Mouse (Mus musculus) forebrain, embryonic 10.5 days (tissue): ENCODE measurements around the gene Sh3kbp1. TPM values are rescaled to one million over a fixed set of nuclear protein-coding genes. Genes with fewer than 3 reads are reported as not detected.

ENCODE experiments used
- DNase-seq: peaks from one replicate; pipeline ENCODE4 v3.0.0-alpha.2; 2017; ENCODE audit warnings: low spot score; ENCODE audit errors: extremely low spot score
- H3K27ac ChIP-seq: fragments of 300-500 bp; sonication (generic); 2 replicates; pipeline ENCODE4 v1.5.1; 2016; ENCODE audit warnings: mild to moderate bottlenecking
- H3K27me3 ChIP-seq: fragments of 300-500 bp; sonication (generic); 2 replicates; pipeline ENCODE4 v1.6.1; 2016; ENCODE audit warnings: mild to moderate bottlenecking; ENCODE audit not compliant: poor library complexity, severe bottlenecking
- H3K36me3 ChIP-seq: fragments of 300-500 bp; sonication (generic); replicated peaks from 2 replicates; pipeline ENCODE4 v1.6.1; 2016; ENCODE audit warnings: mild to moderate bottlenecking, moderate library complexity
- H3K4me1 ChIP-seq: fragments of 300-500 bp; sonication (generic); 2 replicates; pipeline ENCODE4 v1.6.1; 2016
- H3K4me3 ChIP-seq: fragments of 300-500 bp; sonication (generic); 2 replicates; pipeline ENCODE4 v1.5.1; 2016; ENCODE audit warnings: mild to moderate bottlenecking, moderate library complexity
- H3K9me3 ChIP-seq: fragments of 300-500 bp; sonication (generic); 2 replicates; pipeline ENCODE4 v1.6.1; 2016; ENCODE audit warnings: mild to moderate bottlenecking, moderate library complexity
- WGBS: fragments of 180-500 bp; shearing (Covaris S2); methylation state at CpG from one replicate; pipeline ENCODE4 v1.1.7; 2016; 5-methylcytosine and 5-hydroxymethylcytosine counted together
- polyA plus RNA-seq: library from polyadenylated mRNA; unstranded; fragments of >200 nt; fragmentation: Nextera tagmentation; extraction: Ambion mirVana; gene quantifications from 2 replicates; pipeline ENCODE4 v1.2.1, GENCODE M21; 2016

Gene Sh3kbp1
- polyA plus RNA-seq, 1 experiment from 2014 or later = 16.5 TPM

GRCm38 (mm10) chrX:159689785-159690416, 62.8 kb downstream of the Sh3kbp1 start:
- DNase-seq = no peak
- Histone ChIP-seq H3K36me3 (no peaks in the 10 kb centered on the region), H3K27ac (no peak overlapping the region), H3K9me3 (no peaks in the 10 kb centered on the region), H3K27me3 (peaks cover 84% of the 10 kb centered on the region), H3K4me3 (no peak overlapping the region), H3K4me1 (no peaks in the 10 kb centered on the region)
- 87% methylated on average over 10 of the region's 10 CpGs for WGBS

DNA sequence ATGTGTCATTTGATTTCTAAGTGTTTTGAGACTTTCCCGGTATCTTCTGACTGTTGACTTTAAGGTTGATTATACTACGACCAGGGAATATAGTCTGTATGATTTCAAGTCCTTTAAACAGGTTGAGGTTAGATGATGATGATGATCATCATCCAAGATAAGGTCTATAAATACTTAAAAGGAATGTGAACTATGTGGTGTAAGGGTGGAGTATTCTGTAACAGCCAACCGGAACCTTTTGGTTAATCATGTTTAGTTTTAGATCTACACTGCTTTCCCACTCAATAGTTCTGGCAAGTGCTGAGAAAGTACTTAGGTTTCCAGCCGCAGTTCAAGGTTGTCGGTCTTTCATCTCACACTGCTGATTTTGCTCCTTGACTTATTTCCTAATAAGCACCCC, 66.1 kb downstream of the Sh3kbp1 start:
- peaks cover 8% of the 10 kb centered on the region; the same call in 1 of the 2 replicates for H3K4me1 ChIP-seq
- H3K4me3 ChIP-seq = no peak overlapping the region
- no peak for DNase-seq
- no peaks in the 10 kb centered on the region for H3K36me3 ChIP-seq
- no peaks in the 10 kb centered on the region for H3K9me3 ChIP-seq
- H3K27me3 ChIP-seq = peaks cover 82% of the 10 kb centered on the region
- WGBS = 93% methylated on average over 5 of the region's 5 CpGs
- H3K27ac ChIP-seq = no peak overlapping the region

DNA sequence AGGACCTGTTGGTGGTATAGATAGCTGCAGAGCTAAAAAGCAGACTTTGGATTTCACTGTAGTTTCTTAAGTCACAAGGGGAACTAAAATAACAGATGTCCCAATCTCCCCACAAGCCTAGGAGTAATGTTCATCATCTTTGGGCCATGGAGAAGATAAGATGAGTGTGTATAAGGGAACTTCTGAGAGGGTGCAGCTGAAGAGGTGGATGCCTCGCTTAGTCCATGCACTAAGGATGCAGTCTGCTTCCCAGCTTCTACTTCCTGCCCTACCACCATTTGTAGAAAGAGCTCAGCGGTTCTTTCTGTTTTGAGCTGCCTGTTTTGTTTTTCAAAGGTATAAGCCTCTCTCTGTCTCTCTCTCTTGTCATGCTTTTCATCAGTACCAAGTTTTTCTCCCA, 69.5 kb downstream of the Sh3kbp1 start:
- WGBS = 32% methylated on average over 2 of the region's 2 CpGs

DNA sequence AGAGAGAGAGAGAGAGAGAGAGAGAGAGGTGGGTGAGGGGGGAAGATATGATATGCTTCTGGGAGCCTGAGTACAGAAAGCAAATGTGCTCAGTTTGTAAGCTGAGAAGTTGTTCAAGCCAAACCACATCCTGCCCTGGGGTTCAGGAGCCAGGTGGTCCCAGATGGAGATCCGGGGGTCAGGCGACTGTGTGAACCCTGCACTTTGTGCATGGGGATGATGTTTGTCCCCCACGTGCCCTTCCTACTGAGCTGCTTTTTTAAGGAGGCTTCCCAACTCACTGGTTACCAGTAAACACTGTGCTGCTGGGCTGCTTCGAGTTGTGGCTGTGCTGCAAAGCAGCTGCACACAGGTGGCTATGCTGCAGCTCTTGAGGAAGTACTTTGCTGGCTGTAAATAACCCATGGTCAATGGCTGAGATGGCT, 70.0 kb downstream of the Sh3kbp1 start:
- H3K4me3 ChIP-seq = no peak overlapping the region
- DNase-seq = no peak
- WGBS = 22% methylated on average over 4 of the region's 4 CpGs
- H3K27ac ChIP-seq = no peak overlapping the region
- peaks cover 85% of the 10 kb centered on the region for H3K27me3 ChIP-seq
- no peaks in the 10 kb centered on the region for H3K9me3 ChIP-seq
- peaks cover 8% of the 10 kb centered on the region; the same call in 1 of the 2 replicates for H3K4me1 ChIP-seq
- H3K36me3 ChIP-seq = no peaks in the 10 kb centered on the region

More for the DNA sequence above, 69.5 kb downstream of the Sh3kbp1 start:
- Histone ChIP-seq H3K27ac (no peak overlapping the region), H3K27me3 (peaks cover 82% of the 10 kb centered on the region), H3K9me3 (no peaks in the 10 kb centered on the region), H3K4me3 (no peak overlapping the region), H3K4me1 (peaks cover 8% of the 10 kb centered on the region; the same call in 1 of the 2 replicates), H3K36me3 (no peaks in the 10 kb centered on the region)
- DNase-seq = no peak

- 93% methylated on average over 2 of the region's 2 CpGs for WGBS
Measured at GRCm38 (mm10) chrX:159702850-159703249, 75.8 kb downstream of the Sh3kbp1 start.

GRCm38 (mm10) chrX:159704381-159705004, 77.4 kb downstream of the Sh3kbp1 start:
- H3K36me3 ChIP-seq = no peaks in the 10 kb centered on the region
- no peaks in the 10 kb centered on the region for H3K9me3 ChIP-seq
- DNase-seq = no peak
- 80% methylated on average over 4 of the region's 4 CpGs for WGBS
- no peak overlapping the region for H3K27ac ChIP-seq
- no peak overlapping the region for H3K4me3 ChIP-seq
- peaks cover 96% of the 10 kb centered on the region for H3K27me3 ChIP-seq
- peaks cover 12% of the 10 kb centered on the region for H3K4me1 ChIP-seq

More at GRCm38 (mm10) chrX:159702850-159703249, 75.8 kb downstream of the Sh3kbp1 start:
- H3K36me3 ChIP-seq = no peaks in the 10 kb centered on the region
- H3K9me3 ChIP-seq = no peaks in the 10 kb centered on the region
- no peak overlapping the region for H3K4me3 ChIP-seq
- H3K4me1 ChIP-seq = peaks cover under 1% of the 10 kb centered on the region; the same call in 1 of the 2 replicates
- peaks cover 94% of the 10 kb centered on the region for H3K27me3 ChIP-seq
- no peak for DNase-seq
- no peak overlapping the region for H3K27ac ChIP-seq

DNA sequence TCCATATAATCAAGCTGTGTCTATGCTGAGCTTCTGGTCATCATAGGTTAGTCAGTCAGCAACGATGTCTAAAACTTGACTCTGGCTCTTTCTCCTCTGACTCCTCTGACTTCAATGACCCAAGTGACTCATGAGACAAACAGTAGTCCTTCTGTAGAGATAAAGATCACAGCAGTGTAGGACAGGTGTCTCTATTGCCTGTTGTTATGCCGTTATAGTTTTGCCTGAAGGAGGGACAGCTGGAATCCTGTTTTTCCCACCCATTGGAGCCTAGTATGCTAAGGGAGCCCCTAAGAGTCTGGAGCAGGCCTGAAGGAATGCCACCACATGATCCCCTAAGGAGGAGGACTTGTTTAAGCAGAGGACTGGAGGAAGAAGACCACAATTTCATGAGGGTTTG, 78.3 kb downstream of the Sh3kbp1 start:
- WGBS = 85% methylated on average over 2 of the region's 2 CpGs
- DNase-seq = no peak
- no peaks in the 10 kb centered on the region for H3K36me3 ChIP-seq

GRCm38 (mm10) chrX:159708076-159708830, 81.2 kb downstream of the Sh3kbp1 start:
- Histone ChIP-seq H3K9me3 (no peaks in the 10 kb centered on the region), H3K36me3 (no peaks in the 10 kb centered on the region), H3K27ac (peak overlapping the region; percentile 20; the same call in 1 of the 2 replicates), H3K27me3 (peaks cover 100% of the 10 kb centered on the region), H3K4me3 (no peak overlapping the region), H3K4me1 (peaks cover 12% of the 10 kb centered on the region)
- 39% methylated on average over 8 of the region's 8 CpGs for WGBS
- DNase-seq = no peak

More for the DNA sequence above, 78.3 kb downstream of the Sh3kbp1 start:
- H3K9me3 ChIP-seq = no peaks in the 10 kb centered on the region
- peaks cover 12% of the 10 kb centered on the region for H3K4me1 ChIP-seq
- no peak overlapping the region for H3K4me3 ChIP-seq
- H3K27me3 ChIP-seq = peaks cover 97% of the 10 kb centered on the region
- H3K27ac ChIP-seq = no peak overlapping the region

DNA sequence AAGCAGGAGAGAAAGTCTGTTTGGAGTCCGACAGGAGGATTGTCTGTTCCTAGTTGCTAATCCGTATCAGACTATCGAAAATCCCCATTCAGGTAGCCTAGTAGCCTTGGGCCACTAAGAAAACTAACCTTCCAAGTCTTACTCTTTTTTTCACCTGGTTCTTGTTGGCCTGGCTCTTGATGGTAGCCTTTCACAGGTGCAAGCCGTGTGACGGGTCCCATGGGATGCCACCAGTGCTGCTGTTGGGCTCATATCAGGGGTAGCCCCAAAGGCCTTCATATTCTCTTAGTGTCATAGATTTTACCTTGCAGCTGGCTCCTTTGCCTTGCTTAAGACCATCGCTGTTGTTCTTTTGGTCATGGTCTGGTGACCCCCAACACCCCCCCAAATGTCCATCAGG, 82.2 kb downstream of the Sh3kbp1 start:
- peaks cover 12% of the 10 kb centered on the region for H3K4me1 ChIP-seq

GRCm38 (mm10) chrX:159711070-159712029, 84.3 kb downstream of the Sh3kbp1 start:
- H3K4me1 ChIP-seq = peaks cover 12% of the 10 kb centered on the region
- WGBS = 89% methylated on average over 13 of the region's 13 CpGs
- no peak for DNase-seq
- no peaks in the 10 kb centered on the region for H3K9me3 ChIP-seq
- H3K36me3 ChIP-seq = no peaks in the 10 kb centered on the region
- H3K27ac ChIP-seq = no peak overlapping the region
- peaks cover 96% of the 10 kb centered on the region for H3K27me3 ChIP-seq
- H3K4me3 ChIP-seq = no peak overlapping the region

More for the DNA sequence above, 82.2 kb downstream of the Sh3kbp1 start:
- peaks cover 100% of the 10 kb centered on the region for H3K27me3 ChIP-seq
- H3K36me3 ChIP-seq = no peaks in the 10 kb centered on the region
- 81% methylated on average over 6 of the region's 6 CpGs for WGBS
- no peak overlapping the region for H3K27ac ChIP-seq
- no peaks in the 10 kb centered on the region for H3K9me3 ChIP-seq
- no peak for DNase-seq
- H3K4me3 ChIP-seq = no peak overlapping the region

GRCm38 (mm10) chrX:159713191-159713590, 86.1 kb downstream of the Sh3kbp1 start:
- DNase-seq = no peak
- peaks cover 94% of the 10 kb centered on the region for H3K27me3 ChIP-seq
- 93% methylated on average over 2 of the region's 2 CpGs for WGBS

DNA sequence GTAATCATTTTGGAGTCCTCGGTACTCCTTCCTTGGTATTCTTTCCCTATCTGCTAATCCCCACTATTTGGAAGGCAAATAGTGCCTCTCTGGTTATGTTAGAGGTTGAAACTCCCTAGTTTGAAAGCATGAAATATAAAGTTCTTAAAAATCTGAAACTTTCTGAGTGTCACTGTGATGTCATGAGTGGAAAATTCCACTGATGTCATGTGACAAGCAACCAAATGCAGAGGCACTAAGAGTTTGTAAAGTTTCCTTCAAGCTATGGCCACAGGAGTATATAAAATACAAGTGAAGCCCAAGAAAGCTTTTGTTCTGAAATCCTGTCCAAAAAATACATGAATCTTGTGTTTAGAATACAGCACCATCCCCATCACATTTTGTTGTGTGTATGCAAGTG, 94.3 kb downstream of the Sh3kbp1 start:
- 83% methylated on average over 1 of the region's 1 CpGs for WGBS
- DNase-seq = no peak
- no peak overlapping the region for H3K27ac ChIP-seq
- H3K9me3 ChIP-seq = no peaks in the 10 kb centered on the region
- no peaks in the 10 kb centered on the region for H3K4me1 ChIP-seq
- H3K36me3 ChIP-seq = no peaks in the 10 kb centered on the region
- no peak overlapping the region for H3K4me3 ChIP-seq
- peaks cover 92% of the 10 kb centered on the region for H3K27me3 ChIP-seq

More at GRCm38 (mm10) chrX:159713191-159713590, 86.1 kb downstream of the Sh3kbp1 start:
- peaks cover 9% of the 10 kb centered on the region for H3K4me1 ChIP-seq
- H3K36me3 ChIP-seq = no peaks in the 10 kb centered on the region
- no peak overlapping the region for H3K27ac ChIP-seq
- H3K9me3 ChIP-seq = no peaks in the 10 kb centered on the region
- H3K4me3 ChIP-seq = no peak overlapping the region
